Mouse (Mus musculus): ENCODE measurements around the gene Vmn2r17.

The Vmn2r17 gene

DNA sequence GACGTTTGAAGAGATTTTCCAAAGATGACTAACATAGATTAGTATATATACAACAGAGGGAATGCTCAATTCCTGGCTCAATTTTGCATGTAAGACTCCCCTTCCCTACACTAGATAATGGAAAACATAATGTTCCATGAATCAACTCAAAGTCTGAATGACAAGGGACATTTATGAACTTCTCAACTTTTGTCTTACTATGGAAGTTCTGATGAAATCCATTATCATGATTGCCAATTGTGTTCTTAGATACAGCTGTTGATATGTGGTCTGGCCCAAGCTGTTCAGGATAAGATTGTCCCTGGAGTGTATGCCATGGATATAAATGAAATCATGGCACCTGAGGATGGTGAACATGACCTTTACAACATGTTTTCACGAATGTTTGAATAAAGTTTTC lies at the start of gene Vmn2r17:
TSS of gene Vmn2r17 (plus strand) at position 301 of the 400 bp plus-strand sequence.
- no peak for DNase-seq (ENCODE audit: low spot score)

DNA sequence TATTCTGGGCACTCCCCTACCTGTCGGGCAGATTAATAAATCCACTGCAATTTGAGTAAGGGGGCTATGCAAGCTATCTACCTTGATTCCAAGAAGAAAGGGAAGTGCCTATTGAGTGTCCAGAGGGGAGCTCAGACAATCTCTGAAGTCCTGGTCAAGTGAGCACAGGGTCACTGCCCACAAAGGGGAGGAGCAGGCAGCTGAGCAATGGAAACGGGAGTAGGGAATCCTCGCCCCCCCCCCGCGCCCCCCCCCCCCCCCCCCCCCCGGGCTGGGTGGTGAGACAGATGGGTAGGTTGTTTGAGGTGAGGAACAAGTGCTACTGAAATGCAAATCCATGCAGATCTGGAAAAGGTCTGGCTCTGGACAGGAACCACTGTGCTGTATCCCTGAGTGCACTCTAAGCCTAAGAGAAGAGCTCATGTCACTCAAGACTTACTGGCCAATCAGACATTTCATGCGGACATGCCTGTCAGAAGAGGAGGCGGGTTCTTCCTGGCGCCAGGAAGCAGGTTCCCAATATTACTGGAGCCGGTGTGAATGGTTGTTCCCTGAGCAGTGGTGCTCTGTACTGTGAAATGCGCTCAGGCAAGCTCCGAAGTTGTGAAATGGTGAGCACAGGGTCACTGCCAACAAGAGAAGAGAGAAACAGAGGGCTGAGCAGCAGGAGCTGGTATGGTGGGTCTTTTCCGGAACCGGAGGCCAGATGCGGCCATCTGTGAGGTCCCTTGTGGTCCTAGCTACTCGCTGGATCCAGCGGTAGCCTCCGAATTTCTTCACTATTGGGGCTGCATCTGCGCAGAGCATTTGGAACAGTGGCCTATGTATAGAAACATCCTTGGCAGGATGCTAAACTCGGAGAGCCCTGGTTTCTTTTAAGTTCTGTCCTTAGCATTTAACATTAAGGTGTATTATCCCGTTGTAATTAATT lies 47.4 kb downstream of the Vmn2r17 start:
- peak; percentile 77 for DNase-seq (ENCODE audit: low spot score)

DNA sequence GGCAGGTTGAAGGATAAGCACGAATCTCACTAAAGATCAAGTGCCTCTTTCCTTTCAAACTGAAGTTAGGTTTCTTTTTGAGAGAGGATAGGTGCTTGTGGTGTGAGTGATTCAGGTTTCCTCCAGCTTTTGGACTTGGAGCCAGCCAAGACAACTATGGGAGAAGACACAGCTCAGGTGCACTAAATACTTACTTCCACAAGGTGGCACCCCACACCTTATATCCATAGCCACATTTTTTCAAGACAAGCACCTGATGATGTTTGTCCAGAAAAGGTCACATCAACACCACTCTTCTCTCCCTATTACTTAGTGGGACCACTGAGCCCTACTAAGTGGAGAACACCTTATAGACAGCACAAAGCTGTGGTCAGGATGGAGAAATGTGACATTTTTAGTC lies 87.2 kb downstream of the Vmn2r17 start:
- no peak for DNase-seq (ENCODE audit: low spot score)
